Mouse (Mus musculus): ENCODE data around the gene Pcmtd2. TPM values are rescaled to one million over a fixed set of nuclear protein-coding genes. Genes with fewer than 3 reads are reported as not detected.
"Not testable (repeated sequence)": the region's sequence is repeated elsewhere in the genome, so short reads cannot be mapped to it uniquely, and the experiment has no call there.

The Pcmtd2 gene
- 26.5 and 29.0 TPM in 2 replicates for polyA plus RNA-seq (2014; fragmentation: Nextera tagmentation; extraction: Ambion mirVana)

DNA sequence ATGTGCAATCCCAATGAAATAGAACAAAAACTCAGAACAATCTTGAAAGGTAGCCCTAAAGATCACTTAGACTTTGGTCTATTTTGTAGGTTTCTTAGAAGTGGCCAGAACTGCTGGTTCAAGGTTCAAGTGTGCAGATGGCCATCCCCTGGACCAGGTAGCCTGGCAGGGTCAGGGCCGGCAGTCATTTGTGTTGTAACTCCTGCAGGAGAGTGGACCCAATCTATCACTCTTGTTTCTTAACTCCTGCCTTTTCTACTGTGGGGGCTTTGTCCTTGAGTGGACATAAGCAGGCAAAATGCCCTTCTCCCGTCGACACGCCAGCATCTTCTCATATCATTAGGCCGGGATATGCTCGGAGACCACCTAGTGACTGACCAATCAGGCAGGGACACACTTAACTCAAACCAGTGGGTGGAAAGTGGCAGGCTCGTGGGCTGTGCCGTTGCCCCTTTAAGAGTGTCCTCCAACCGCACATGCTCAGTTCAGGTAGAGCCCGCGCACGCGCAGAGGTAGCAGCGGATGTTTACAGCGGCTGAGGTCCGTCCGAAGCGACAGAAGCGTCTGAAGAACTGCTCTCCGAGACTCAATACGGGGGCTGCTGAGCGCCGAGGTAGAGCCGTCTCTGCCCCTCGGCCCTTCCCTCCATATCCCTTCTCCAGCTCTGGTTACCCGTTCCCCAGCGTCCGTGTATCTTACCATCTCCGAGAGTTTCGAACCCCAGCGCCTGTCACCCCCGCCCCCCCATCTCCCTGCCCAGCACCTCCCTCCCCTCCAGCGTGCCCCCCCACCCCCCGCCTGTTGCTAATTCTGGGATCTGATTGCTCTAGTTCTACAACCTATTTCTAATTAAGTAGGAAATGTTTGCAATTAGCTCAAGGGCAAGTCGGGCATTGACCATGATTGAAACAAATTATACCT, at the start of gene Pcmtd2:
Pcmtd2 (plus strand) TSS at position 483 of the 921 bp plus-strand sequence.
- H3K36me3 ChIP-seq (ENCODE audit: insufficient read depth) = peaks cover 7% of the 10 kb centered on the region
- DNase-seq (peak; percentile 96), ATAC-seq (ENCODE audit: insufficient read depth) (peak; percentile 99)
- peak within 1 kb of the TSS; percentile 70; the same call in 1 of the 2 replicates for H3K27ac ChIP-seq (ENCODE audit: low read depth)
- no peaks in the 10 kb centered on the region for H3K9me3 ChIP-seq (ENCODE audit: low read depth, low read length)
- H3K27me3 ChIP-seq (ENCODE audit: insufficient read depth, low read length) = no peaks in the 10 kb centered on the region
- peak within 1 kb of the TSS; percentile 80 for H3K9ac ChIP-seq
- peak within 1 kb of the TSS; percentile 72 for H3K4me3 ChIP-seq (ENCODE audit: low read depth, low read length)
- peaks cover 6% of the 10 kb centered on the region; the same call in 1 of the 2 replicates for H3K4me1 ChIP-seq (ENCODE audit: insufficient read depth)
- WGBS = under 1% methylated on average over 35 of the region's 35 CpGs
- peak within 1 kb of the TSS; percentile 79 for H3K4me2 ChIP-seq
- no peak; the same call in 1 of the 2 replicates for TF ChIP-seq CTCF (IDR thresholded peaks at IDR 0.05; ENCODE audit: low read depth)

DNA sequence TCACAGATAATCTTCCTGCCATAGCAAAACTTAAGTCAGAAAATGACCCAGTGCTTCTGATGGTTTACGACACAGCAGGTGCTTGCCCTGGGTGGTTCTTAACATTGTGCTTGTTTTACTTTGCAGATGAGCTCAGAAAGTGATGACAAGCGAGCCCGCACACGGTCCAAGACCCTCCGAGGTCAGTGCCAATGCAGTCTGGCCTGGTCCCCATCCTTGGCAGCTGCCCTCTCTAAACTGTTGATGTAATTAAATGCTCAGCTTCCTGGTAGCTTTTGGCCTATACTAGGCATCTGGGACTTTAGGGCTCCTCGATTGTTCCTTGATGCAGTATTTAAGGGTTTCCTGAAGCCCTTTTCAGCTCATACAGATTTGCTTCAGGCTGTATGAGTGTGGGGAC, 48.3 kb upstream of the Pcmtd2 start:
- no peak for TF ChIP-seq CTCF (IDR thresholded peaks at IDR 0.05; ENCODE audit: low read depth)
- H3K4me1 ChIP-seq (ENCODE audit: insufficient read depth) = no peaks in the 10 kb centered on the region
- no peak overlapping the region for H3K4me3 ChIP-seq (ENCODE audit: low read depth, low read length)
- H3K27me3 ChIP-seq (ENCODE audit: insufficient read depth, low read length) = no peaks in the 10 kb centered on the region
- ATAC-seq (ENCODE audit: insufficient read depth) (no peak), DNase-seq (no peak)
- no peak overlapping the region for H3K27ac ChIP-seq (ENCODE audit: low read depth)
- WGBS = 64% methylated on average over 6 of the region's 6 CpGs
- no peaks in the 10 kb centered on the region for H3K36me3 ChIP-seq (ENCODE audit: insufficient read depth)
- no peak overlapping the region for H3K9ac ChIP-seq
- H3K4me2 ChIP-seq = no peak overlapping the region
- no peaks in the 10 kb centered on the region for H3K9me3 ChIP-seq (ENCODE audit: low read depth, low read length)

DNA sequence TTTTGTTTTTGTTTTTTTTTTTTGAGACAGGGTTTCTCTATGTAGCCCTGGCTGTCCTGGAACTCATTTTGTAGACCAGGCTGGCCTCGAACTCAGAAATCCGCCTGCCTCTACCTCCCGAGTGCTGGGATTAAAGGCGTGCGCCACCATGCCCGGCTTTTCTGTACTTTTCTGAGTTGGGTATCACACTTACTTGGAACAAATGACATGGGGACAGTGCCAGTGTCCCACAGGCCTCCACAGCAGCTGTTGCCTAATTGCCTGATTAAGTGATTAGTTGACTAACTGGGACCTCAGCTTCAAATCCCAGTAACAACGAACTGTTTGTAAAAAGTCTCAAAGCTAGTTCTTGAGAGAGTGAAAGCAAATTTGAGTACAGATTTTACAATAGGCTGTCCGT, 44.5 kb upstream of the Pcmtd2 start:
- not testable (repeated sequence) for H3K9me3 ChIP-seq (ENCODE audit: low read depth, low read length); DNase-seq; H3K27me3 ChIP-seq (ENCODE audit: insufficient read depth, low read length); H3K9ac ChIP-seq; H3K36me3 ChIP-seq (ENCODE audit: insufficient read depth); H3K27ac ChIP-seq (ENCODE audit: low read depth); H3K4me3 ChIP-seq (ENCODE audit: low read depth, low read length); H3K4me1 ChIP-seq (ENCODE audit: insufficient read depth); ATAC-seq (ENCODE audit: insufficient read depth); H3K4me2 ChIP-seq
- WGBS = 81% methylated on average over 8 of the region's 8 CpGs

DNA sequence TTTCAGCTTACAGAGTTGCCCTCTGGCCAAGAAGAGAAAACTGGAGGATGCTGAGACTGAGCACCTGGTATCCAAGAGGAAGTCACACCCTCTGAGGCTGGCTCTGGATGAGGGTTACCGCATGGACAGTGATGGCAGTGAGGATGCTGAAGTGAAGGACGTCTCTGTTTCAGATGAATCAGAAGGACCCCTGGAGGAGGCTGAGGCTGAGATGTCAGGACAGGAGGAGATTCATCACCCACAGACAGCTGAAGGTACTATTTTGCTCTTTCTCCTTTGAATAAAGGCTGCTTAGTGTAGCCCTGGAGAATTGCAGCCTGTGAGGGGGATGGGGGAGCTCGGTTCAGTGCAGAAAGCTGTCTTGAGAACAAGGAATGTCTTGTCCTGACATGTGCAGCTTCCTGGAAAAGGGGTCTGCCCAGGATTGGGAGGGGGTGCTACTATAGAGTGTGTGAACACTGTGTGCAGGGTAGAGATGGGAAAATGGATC, 42.0 kb upstream of the Pcmtd2 start:
- no peak for TF ChIP-seq CTCF (IDR thresholded peaks at IDR 0.05; ENCODE audit: low read depth)
- H3K9ac ChIP-seq = no peak overlapping the region
- H3K27ac ChIP-seq (ENCODE audit: low read depth) = no peak overlapping the region
- WGBS = 50% methylated on average over 3 of the region's 3 CpGs
- ATAC-seq (ENCODE audit: insufficient read depth) (no peak), DNase-seq (no peak)
- no peak overlapping the region for H3K4me2 ChIP-seq
- H3K4me3 ChIP-seq (ENCODE audit: low read depth, low read length) = no peak overlapping the region
- H3K4me1 ChIP-seq (ENCODE audit: insufficient read depth) = no peaks in the 10 kb centered on the region
- no peaks in the 10 kb centered on the region for H3K27me3 ChIP-seq (ENCODE audit: insufficient read depth, low read length)
- no peaks in the 10 kb centered on the region for H3K9me3 ChIP-seq (ENCODE audit: low read depth, low read length)
- H3K36me3 ChIP-seq (ENCODE audit: insufficient read depth) = no peaks in the 10 kb centered on the region

DNA sequence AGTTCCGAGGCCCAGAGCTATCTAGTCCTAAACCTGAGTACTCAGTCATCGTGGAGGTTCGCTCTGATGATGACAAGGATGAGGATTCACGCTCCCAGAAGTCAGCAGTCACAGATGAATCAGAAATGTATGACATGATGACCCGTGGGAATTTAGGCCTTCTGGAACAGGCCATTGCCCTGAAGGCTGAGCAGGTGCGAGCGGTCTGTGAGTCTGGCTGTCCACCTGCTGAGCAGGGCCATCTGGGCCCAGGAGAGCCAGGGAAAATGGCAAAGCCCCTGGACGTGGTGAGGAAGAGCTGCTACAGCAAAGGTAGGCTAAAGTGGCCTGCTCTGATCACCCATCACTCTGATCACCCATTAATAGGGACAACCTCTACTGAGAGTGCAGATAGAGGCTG, 40.0 kb upstream of the Pcmtd2 start:
- Histone ChIP-seq H3K4me3 (ENCODE audit: low read depth, low read length) (no peak overlapping the region), H3K4me2 (no peak overlapping the region), H3K9ac (no peak overlapping the region), H3K9me3 (ENCODE audit: low read depth, low read length) (no peaks in the 10 kb centered on the region), H3K36me3 (ENCODE audit: insufficient read depth) (no peaks in the 10 kb centered on the region), H3K27me3 (ENCODE audit: insufficient read depth, low read length) (no peaks in the 10 kb centered on the region), H3K27ac (ENCODE audit: low read depth) (no peak overlapping the region), H3K4me1 (ENCODE audit: insufficient read depth) (no peaks in the 10 kb centered on the region)
- DNase-seq = no peak
- ATAC-seq (ENCODE audit: insufficient read depth) = no peak
- no peak for TF ChIP-seq CTCF (IDR thresholded peaks at IDR 0.05; ENCODE audit: low read depth)
- WGBS = 67% methylated on average over 8 of the region's 8 CpGs

DNA sequence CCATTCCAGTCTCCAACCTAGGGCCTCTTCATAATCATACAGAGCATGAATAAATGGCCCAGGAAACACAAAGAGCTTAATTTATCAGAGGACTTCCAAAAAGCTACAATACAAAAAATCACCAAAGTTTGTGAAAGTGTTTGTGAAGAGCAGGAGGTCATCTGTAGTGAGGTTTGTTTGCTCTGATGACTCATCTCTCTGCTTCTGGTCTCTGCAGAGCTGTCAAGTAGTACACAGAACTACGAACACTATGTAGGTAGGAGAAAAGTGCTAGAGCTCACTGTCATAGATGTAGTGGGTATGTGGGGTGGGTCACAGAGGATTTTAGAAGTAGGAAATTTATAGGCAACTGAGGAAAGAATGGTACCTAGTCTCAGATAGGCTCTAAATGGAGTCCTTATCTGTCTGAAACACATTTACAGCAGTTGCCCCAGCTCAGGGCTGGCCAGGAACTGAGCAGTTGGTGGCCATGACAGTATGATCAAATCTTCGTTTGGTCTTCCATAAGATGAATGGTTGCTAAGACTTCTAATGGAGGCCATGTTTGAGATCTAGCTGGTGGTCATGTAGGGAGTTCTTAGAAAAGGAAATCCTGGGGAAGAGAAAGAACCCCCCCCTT, 8.5 kb upstream of the Pcmtd2 start:
- no peak overlapping the region for H3K27ac ChIP-seq (ENCODE audit: low read depth)
- no peaks in the 10 kb centered on the region for H3K27me3 ChIP-seq (ENCODE audit: insufficient read depth, low read length)
- ATAC-seq (ENCODE audit: insufficient read depth) (no peak), DNase-seq (no peak)
- no peak overlapping the region for H3K9ac ChIP-seq
- no peak overlapping the region for H3K4me2 ChIP-seq
- H3K4me3 ChIP-seq (ENCODE audit: low read depth, low read length) = no peak overlapping the region
- no peaks in the 10 kb centered on the region for H3K4me1 ChIP-seq (ENCODE audit: insufficient read depth)
- no peak for TF ChIP-seq CTCF (IDR thresholded peaks at IDR 0.05; ENCODE audit: low read depth)
- WGBS = 52% methylated on average over 2 of the region's 2 CpGs
- H3K9me3 ChIP-seq (ENCODE audit: low read depth, low read length) = no peaks in the 10 kb centered on the region
- no peaks in the 10 kb centered on the region for H3K36me3 ChIP-seq (ENCODE audit: insufficient read depth)

DNA sequence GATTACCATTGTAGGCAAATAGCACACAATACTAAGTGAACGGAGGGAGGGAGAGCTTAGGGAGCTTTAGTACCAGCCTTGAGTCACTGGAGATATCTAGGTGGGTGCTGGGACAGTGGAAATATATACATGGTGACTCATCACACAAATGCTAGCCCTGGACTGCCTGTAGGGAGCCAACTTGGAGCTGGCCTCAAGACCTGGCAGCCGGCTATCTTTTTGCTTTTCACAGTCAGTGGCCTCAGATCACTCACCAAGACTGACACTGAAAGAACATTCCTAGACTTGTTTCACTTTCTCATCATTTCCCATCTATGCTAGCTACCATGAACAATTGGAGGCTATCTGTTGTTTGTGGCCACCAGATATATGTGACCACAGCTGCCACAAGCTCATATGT, 4.9 kb upstream of the Pcmtd2 start:
- no peaks in the 10 kb centered on the region for H3K27me3 ChIP-seq (ENCODE audit: insufficient read depth, low read length)
- H3K4me2 ChIP-seq = no peak overlapping the region
- no peak for TF ChIP-seq CTCF (IDR thresholded peaks at IDR 0.05; ENCODE audit: low read depth)
- no peak overlapping the region for H3K27ac ChIP-seq (ENCODE audit: low read depth)
- ATAC-seq (ENCODE audit: insufficient read depth) (no peak), DNase-seq (no peak)
- no peak overlapping the region for H3K4me3 ChIP-seq (ENCODE audit: low read depth, low read length)
- H3K9ac ChIP-seq = no peak overlapping the region
- H3K9me3 ChIP-seq (ENCODE audit: low read depth, low read length) = no peaks in the 10 kb centered on the region
- H3K4me1 ChIP-seq (ENCODE audit: insufficient read depth) = no peaks in the 10 kb centered on the region
- H3K36me3 ChIP-seq (ENCODE audit: insufficient read depth) = no peaks in the 10 kb centered on the region
- WGBS = 66% methylated on average over 2 of the region's 2 CpGs

All from lung, embryonic 14.5 days (tissue).